Mouse (Mus musculus) cerebellum, adult 2 months (tissue): ENCODE results near the gene Lrp11.

Source experiments
- CTCF ChIP-seq: fragments of 200-500 bp; IDR thresholded peaks from 2 replicates; pipeline ENCODE4 v1.5.1; 2011; ENCODE audit warnings: low read depth, mild to moderate bottlenecking, control low read depth, low read length, moderate library complexity, borderline replicate concordance; ENCODE audit not compliant: insufficient read depth
- POLR2A ChIP-seq: fragments of 200-500 bp; IDR thresholded peaks from 2 replicates; pipeline ENCODE4 v1.6.1; 2011; ENCODE audit warnings: low read length, control low read depth, borderline replicate concordance; ENCODE audit not compliant: insufficient read depth

- TF ChIP-seq CTCF (no peak), POLR2A (no peak)
Observed at GRCm38 (mm10) chr10:7614834-7615233, 25.2 kb downstream of the Lrp11 start.
